Mouse (Mus musculus): Measurements from ENCODE around the gene Gins1. TPM values are rescaled to one million over a fixed set of nuclear protein-coding genes. Genes with fewer than 3 reads are reported as not detected.

The Gins1 gene
- polyA plus RNA-seq, 1 experiment from 2014 or later, result 80.7 TPM

GRCm38 (mm10) chr2:150920543-150920942, 15.3 kb downstream of the Gins1 start:
- Histone ChIP-seq H3K9ac (ENCODE audit: low read length) (no peak overlapping the region), H3K9me3 (ENCODE audit: control insufficient read depth, low read length) (no peaks in the 10 kb centered on the region), H3K4me1 (replicated peaks; ENCODE audit: control insufficient read depth, insufficient read depth, low read length) (no peaks in the 10 kb centered on the region), H3K27ac (ENCODE audit: low read depth, low read length) (no peak overlapping the region), H3K4me3 (ENCODE audit: low read depth, low read length) (no peak overlapping the region), H3K36me3 (ENCODE audit: control insufficient read depth, insufficient read depth, low read length) (no peaks in the 10 kb centered on the region; the same call in 1 of the 2 replicates), H3K27me3 (ENCODE audit: control insufficient read depth, insufficient read depth, low read length) (no peaks in the 10 kb centered on the region), H3K4me2 (ENCODE audit: low read depth, low read length, severe bottlenecking) (no peak overlapping the region)
- 95% methylated on average over 3 of the region's 3 CpGs for WGBS
- ATAC-seq (replicated peaks; ENCODE audit: low FRiP score) (no peak), DNase-seq (ENCODE audit: low spot score) (no peak)

GRCm38 (mm10) chr2:150921697-150922096, 16.5 kb downstream of the Gins1 start:
- Histone ChIP-seq H3K27me3 (ENCODE audit: control insufficient read depth, insufficient read depth, low read length) (no peaks in the 10 kb centered on the region), H3K4me3 (ENCODE audit: low read depth, low read length) (no peak overlapping the region), H3K9ac (ENCODE audit: low read length) (no peak overlapping the region), H3K36me3 (ENCODE audit: control insufficient read depth, insufficient read depth, low read length) (no peaks in the 10 kb centered on the region; the same call in 1 of the 2 replicates), H3K4me1 (replicated peaks; ENCODE audit: control insufficient read depth, insufficient read depth, low read length) (no peaks in the 10 kb centered on the region), H3K9me3 (ENCODE audit: control insufficient read depth, low read length) (no peaks in the 10 kb centered on the region), H3K4me2 (ENCODE audit: low read depth, low read length, severe bottlenecking) (no peak overlapping the region), H3K27ac (ENCODE audit: low read depth, low read length) (no peak overlapping the region)
- DNase-seq (ENCODE audit: low spot score) (no peak), ATAC-seq (replicated peaks; ENCODE audit: low FRiP score) (no peak)
- whole genome bisulfite sequencing, result 95% methylated on average over 6 of the region's 6 CpGs

GRCm38 (mm10) chr2:150922165-150922564, 17.0 kb downstream of the Gins1 start:
- Histone ChIP-seq H3K4me3 (ENCODE audit: low read depth, low read length) (no peak overlapping the region), H3K27ac (ENCODE audit: low read depth, low read length) (no peak overlapping the region), H3K36me3 (ENCODE audit: control insufficient read depth, insufficient read depth, low read length) (no peaks in the 10 kb centered on the region; the same call in 1 of the 2 replicates), H3K4me1 (replicated peaks; ENCODE audit: control insufficient read depth, insufficient read depth, low read length) (no peaks in the 10 kb centered on the region), H3K9ac (ENCODE audit: low read length) (no peak overlapping the region), H3K4me2 (ENCODE audit: low read depth, low read length, severe bottlenecking) (no peak overlapping the region), H3K27me3 (ENCODE audit: control insufficient read depth, insufficient read depth, low read length) (no peaks in the 10 kb centered on the region), H3K9me3 (ENCODE audit: control insufficient read depth, low read length) (no peaks in the 10 kb centered on the region)
- DNase-seq (ENCODE audit: low spot score) (no peak), ATAC-seq (replicated peaks; ENCODE audit: low FRiP score) (no peak)
- 94% methylated on average over 4 of the region's 4 CpGs for WGBS

GRCm38 (mm10) chr2:150923026-150923425, 17.8 kb downstream of the Gins1 start:
- DNase-seq (ENCODE audit: low spot score) (no peak), ATAC-seq (replicated peaks; ENCODE audit: low FRiP score) (no peak)
- WGBS, result 89% methylated on average over 3 of the region's 3 CpGs
- no peaks in the 10 kb centered on the region for H3K9me3 ChIP-seq (ENCODE audit: control insufficient read depth, low read length)
- H3K9ac ChIP-seq (ENCODE audit: low read length), result no peak overlapping the region
- no peaks in the 10 kb centered on the region for H3K4me1 ChIP-seq (replicated peaks; ENCODE audit: control insufficient read depth, insufficient read depth, low read length)
- no peak overlapping the region for H3K4me3 ChIP-seq (ENCODE audit: low read depth, low read length)
- no peaks in the 10 kb centered on the region for H3K27me3 ChIP-seq (ENCODE audit: control insufficient read depth, insufficient read depth, low read length)
- H3K36me3 ChIP-seq (ENCODE audit: control insufficient read depth, insufficient read depth, low read length), result no peaks in the 10 kb centered on the region; the same call in 1 of the 2 replicates
- no peak overlapping the region for H3K4me2 ChIP-seq (ENCODE audit: low read depth, low read length, severe bottlenecking)
- H3K27ac ChIP-seq (ENCODE audit: low read depth, low read length), result no peak overlapping the region

- no peaks in the 10 kb centered on the region for H3K9me3 ChIP-seq (ENCODE audit: control insufficient read depth, low read length)
- no peaks in the 10 kb centered on the region for H3K4me1 ChIP-seq (replicated peaks; ENCODE audit: control insufficient read depth, insufficient read depth, low read length)
- no peaks in the 10 kb centered on the region; the same call in 1 of the 2 replicates for H3K36me3 ChIP-seq (ENCODE audit: control insufficient read depth, insufficient read depth, low read length)
- H3K4me3 ChIP-seq (ENCODE audit: low read depth, low read length), result no peak overlapping the region
- DNase-seq (ENCODE audit: low spot score) (no peak), ATAC-seq (replicated peaks; ENCODE audit: low FRiP score) (no peak)
- no peak overlapping the region for H3K9ac ChIP-seq (ENCODE audit: low read length)
- no peak overlapping the region for H3K4me2 ChIP-seq (ENCODE audit: low read depth, low read length, severe bottlenecking)
- WGBS, result 89% methylated on average over 7 of the region's 7 CpGs
- H3K27me3 ChIP-seq (ENCODE audit: control insufficient read depth, insufficient read depth, low read length), result no peaks in the 10 kb centered on the region
- H3K27ac ChIP-seq (ENCODE audit: low read depth, low read length), result no peak overlapping the region
Observed at GRCm38 (mm10) chr2:150923505-150923904, 18.3 kb downstream of the Gins1 start.

GRCm38 (mm10) chr2:150927038-150927720, 22.0 kb downstream of the Gins1 start:
- H3K4me2 ChIP-seq (ENCODE audit: low read depth, low read length, severe bottlenecking), result no peak overlapping the region
- H3K9ac ChIP-seq (ENCODE audit: low read length), result no peak overlapping the region
- no peak overlapping the region for H3K4me3 ChIP-seq (ENCODE audit: low read depth, low read length)
- DNase-seq (ENCODE audit: low spot score), result no peak
- no peaks in the 10 kb centered on the region for H3K9me3 ChIP-seq (ENCODE audit: control insufficient read depth, low read length)
- 91% methylated on average over 11 of the region's 11 CpGs for WGBS
- no peak for ATAC-seq (replicated peaks; ENCODE audit: low FRiP score)
- H3K36me3 ChIP-seq (ENCODE audit: control insufficient read depth, insufficient read depth, low read length), result no peaks in the 10 kb centered on the region; the same call in 1 of the 2 replicates
- H3K27ac ChIP-seq (ENCODE audit: low read depth, low read length), result no peak overlapping the region
- no peaks in the 10 kb centered on the region for H3K27me3 ChIP-seq (ENCODE audit: control insufficient read depth, insufficient read depth, low read length)
- no peaks in the 10 kb centered on the region for H3K4me1 ChIP-seq (replicated peaks; ENCODE audit: control insufficient read depth, insufficient read depth, low read length)

- Histone ChIP-seq H3K4me3 (ENCODE audit: low read depth, low read length) (no peak overlapping the region), H3K27me3 (ENCODE audit: control insufficient read depth, insufficient read depth, low read length) (no peaks in the 10 kb centered on the region), H3K9me3 (ENCODE audit: control insufficient read depth, low read length) (no peaks in the 10 kb centered on the region), H3K4me2 (ENCODE audit: low read depth, low read length, severe bottlenecking) (no peak overlapping the region), H3K27ac (ENCODE audit: low read depth, low read length) (no peak overlapping the region), H3K4me1 (replicated peaks; ENCODE audit: control insufficient read depth, insufficient read depth, low read length) (no peaks in the 10 kb centered on the region), H3K9ac (ENCODE audit: low read length) (no peak overlapping the region), H3K36me3 (ENCODE audit: control insufficient read depth, insufficient read depth, low read length) (no peaks in the 10 kb centered on the region; the same call in 1 of the 2 replicates)
- ATAC-seq (replicated peaks; ENCODE audit: low FRiP score) (no peak), DNase-seq (ENCODE audit: low spot score) (no peak)
- 90% methylated on average over 6 of the region's 6 CpGs for WGBS
Observed at GRCm38 (mm10) chr2:150929156-150929555, 24.0 kb downstream of the Gins1 start.

- no peak for ATAC-seq (replicated peaks; ENCODE audit: low FRiP score)
- H3K36me3 ChIP-seq (ENCODE audit: control insufficient read depth, insufficient read depth, low read length), result no peaks in the 10 kb centered on the region; the same call in 1 of the 2 replicates
Observed at GRCm38 (mm10) chr2:150930806-150931205, 25.6 kb downstream of the Gins1 start.

GRCm38 (mm10) chr2:150933482-150933881, 28.3 kb downstream of the Gins1 start:
- DNase-seq (ENCODE audit: low spot score) (no peak), ATAC-seq (replicated peaks; ENCODE audit: low FRiP score) (peak; percentile 22; the same call in 1 of the 2 replicates)
- H3K36me3 ChIP-seq (ENCODE audit: control insufficient read depth, insufficient read depth, low read length), result peaks cover 2% of the 10 kb centered on the region; the same call in 1 of the 2 replicates
- H3K4me1 ChIP-seq (replicated peaks; ENCODE audit: control insufficient read depth, insufficient read depth, low read length), result no peaks in the 10 kb centered on the region
- H3K9ac ChIP-seq (ENCODE audit: low read length), result no peak overlapping the region
- WGBS, result 84% methylated on average over 19 of the region's 19 CpGs
- H3K4me2 ChIP-seq (ENCODE audit: low read depth, low read length, severe bottlenecking), result no peak overlapping the region
- no peak overlapping the region for H3K27ac ChIP-seq (ENCODE audit: low read depth, low read length)
- no peak overlapping the region for H3K4me3 ChIP-seq (ENCODE audit: low read depth, low read length)
- no peaks in the 10 kb centered on the region for H3K9me3 ChIP-seq (ENCODE audit: control insufficient read depth, low read length)
- no peaks in the 10 kb centered on the region for H3K27me3 ChIP-seq (ENCODE audit: control insufficient read depth, insufficient read depth, low read length)

More at GRCm38 (mm10) chr2:150930806-150931205, 25.6 kb downstream of the Gins1 start:
- no peak overlapping the region for H3K27ac ChIP-seq (ENCODE audit: low read depth, low read length)
- H3K4me2 ChIP-seq (ENCODE audit: low read depth, low read length, severe bottlenecking), result no peak overlapping the region
- H3K4me1 ChIP-seq (replicated peaks; ENCODE audit: control insufficient read depth, insufficient read depth, low read length), result no peaks in the 10 kb centered on the region
- DNase-seq (ENCODE audit: low spot score), result no peak
- H3K9me3 ChIP-seq (ENCODE audit: control insufficient read depth, low read length), result no peaks in the 10 kb centered on the region
- 70% methylated on average over 3 of the region's 3 CpGs for WGBS
- no peak overlapping the region for H3K4me3 ChIP-seq (ENCODE audit: low read depth, low read length)
- H3K27me3 ChIP-seq (ENCODE audit: control insufficient read depth, insufficient read depth, low read length), result no peaks in the 10 kb centered on the region
- H3K9ac ChIP-seq (ENCODE audit: low read length), result no peak overlapping the region

All from forebrain, embryonic 11.5 days (tissue).